Mouse (Mus musculus) 3134 (cell line): ENCODE data around the gene Gm3755.
"Not testable (repeated sequence)": the region's sequence is repeated elsewhere in the genome, so short reads cannot be mapped to it uniquely, and the experiment has no call there.

Experiments used
- DNase-seq: peaks from one replicate; pipeline ENCODE4 v3.0.0-alpha.2; 2011; ENCODE audit warnings: low spot score; ENCODE audit not compliant: insufficient read length; ENCODE audit errors: extremely low read depth

Gene Gm3755

DNA sequence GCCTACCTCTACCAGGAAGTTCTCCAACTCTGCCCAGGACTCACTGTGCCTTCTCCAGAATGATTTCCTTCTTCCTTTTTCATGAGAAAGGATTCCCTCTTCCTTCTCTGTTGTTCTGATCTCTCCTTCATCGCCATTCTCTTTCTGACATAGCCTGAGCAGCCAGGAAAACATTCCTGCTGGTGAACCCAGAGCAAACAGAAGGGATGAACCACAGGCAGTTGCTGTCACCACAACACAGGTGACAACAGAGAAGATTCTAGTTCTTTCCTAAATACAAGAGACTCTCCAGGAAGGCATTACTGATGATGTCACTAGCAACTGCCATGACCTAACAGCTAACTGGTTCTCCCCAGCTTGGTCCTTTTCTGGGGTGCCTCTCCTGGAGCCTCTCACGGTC lies at the start of gene Gm3755:
Gm3755 (minus strand) TSS at position 101 of the 400 bp plus-strand sequence.
- DNase-seq: not testable (repeated sequence)

DNA sequence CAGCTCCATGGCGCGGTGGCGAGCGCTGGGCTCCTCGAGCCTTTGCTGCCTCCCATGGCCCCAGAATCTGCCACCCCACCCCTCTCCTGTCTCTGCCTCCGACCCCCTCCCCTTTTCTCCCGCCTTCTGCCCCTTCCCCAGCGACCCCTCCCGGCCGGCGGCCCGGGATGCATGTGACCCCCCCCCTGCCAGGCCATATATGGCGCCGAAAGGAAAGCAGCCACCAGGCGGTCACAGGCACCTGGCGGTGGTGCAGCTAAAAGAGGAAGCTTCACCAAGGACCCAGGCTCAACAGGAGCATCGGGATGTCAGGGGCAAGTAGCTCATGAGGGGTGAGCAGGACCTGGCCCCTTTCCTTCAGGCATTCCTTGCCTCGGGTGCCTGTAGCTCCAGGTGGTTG lies 38.0 kb upstream of the Gm3755 start:
- DNase-seq: not testable (repeated sequence)

GRCm38 (mm10) chr14:7483662-7484061 lies 32.9 kb upstream of the Gm3755 start, which contains the start of gene Gm3752:
Gene Gm3752, minus strand, starts transcription at chr14:7483762.
- not testable (repeated sequence) for DNase-seq

- DNase-seq: not testable (repeated sequence)
Measured at GRCm38 (mm10) chr14:7422496-7422895, 28.2 kb downstream of the Gm3755 start.
